Mouse (Mus musculus) monocyte, adult 2 months (primary cell): ENCODE results near the gene Plppr3.

Source experiments
- DNase-seq, 2 experiments: peaks; one replicate each; pipeline ENCODE4 v3.0.0; 2022; ENCODE audit warnings: low spot score in 2 of 2, low read depth in 1 of 2

Gene Plppr3

DNA sequence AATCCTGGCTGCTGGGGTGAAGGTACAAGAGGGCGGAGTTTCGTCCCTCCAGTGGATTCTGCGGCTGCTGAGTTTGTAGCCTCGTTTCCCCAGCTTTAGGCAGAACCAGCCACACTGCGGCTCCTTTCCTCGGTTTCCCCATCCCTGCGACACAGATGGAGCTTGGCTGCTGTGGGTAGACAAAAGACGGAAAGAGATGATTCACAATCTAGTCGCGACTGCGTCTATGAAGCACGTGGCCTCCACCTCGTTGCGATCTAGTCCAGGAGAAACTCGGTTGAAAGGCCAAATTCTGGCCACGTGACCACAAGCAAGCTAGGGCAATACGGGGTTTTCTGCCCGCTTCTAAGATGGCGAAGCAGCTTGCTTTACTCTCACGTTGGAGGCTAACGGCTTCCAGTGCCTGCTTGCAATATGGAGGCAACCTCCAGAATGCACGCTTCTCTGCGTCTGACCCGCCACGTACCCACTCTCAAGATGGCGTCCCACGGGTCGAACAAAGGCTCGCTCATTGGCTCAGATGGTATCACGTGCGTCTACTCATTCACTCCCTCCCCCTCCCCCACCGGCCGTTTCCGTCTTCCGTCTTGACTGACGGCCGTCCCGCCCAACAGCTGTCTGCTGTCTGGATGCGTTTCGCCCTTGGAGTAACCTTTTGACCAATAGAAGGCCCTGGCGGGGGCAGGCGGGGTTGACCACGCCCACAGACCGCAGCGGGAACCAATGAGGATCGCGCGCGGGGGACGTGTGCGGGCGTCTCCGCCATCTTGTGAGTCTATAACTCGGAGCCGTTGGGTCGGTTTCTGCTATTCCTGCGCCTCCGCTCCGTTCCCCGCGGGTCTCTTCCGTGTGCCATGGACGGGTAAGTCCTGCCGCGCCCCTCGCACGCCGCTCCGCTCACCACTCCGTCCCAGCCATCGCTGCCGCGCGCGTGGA lies 20.3 kb downstream of the Plppr3 start, which contains the start of gene Ptbp1:
TSS of gene Ptbp1 (plus strand) at position 568 of the 936 bp plus-strand sequence.
- peak; percentile 96 to 97 for DNase-seq

DNA sequence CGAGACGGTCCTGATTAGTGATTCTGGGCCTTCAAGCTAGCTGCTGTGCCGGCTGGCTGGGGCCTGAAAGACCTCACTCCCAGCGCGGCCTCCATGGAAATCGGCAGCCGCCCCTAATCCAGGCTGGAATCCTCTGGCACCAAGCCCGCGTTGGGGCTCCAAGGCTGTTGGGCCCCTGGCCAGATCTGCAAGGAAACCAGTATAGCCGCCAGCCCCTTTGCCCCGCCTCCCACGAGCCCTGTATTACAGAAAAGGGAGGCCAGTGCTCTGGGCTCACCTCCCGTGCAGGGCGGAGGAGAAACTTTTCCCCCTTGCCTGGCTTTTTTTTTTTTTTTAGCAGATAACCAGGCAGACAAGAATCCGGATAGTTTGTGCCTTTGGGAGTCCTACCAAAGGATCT lies 21.0 kb downstream of the Plppr3 start:
- DNase-seq, result no peak

DNA sequence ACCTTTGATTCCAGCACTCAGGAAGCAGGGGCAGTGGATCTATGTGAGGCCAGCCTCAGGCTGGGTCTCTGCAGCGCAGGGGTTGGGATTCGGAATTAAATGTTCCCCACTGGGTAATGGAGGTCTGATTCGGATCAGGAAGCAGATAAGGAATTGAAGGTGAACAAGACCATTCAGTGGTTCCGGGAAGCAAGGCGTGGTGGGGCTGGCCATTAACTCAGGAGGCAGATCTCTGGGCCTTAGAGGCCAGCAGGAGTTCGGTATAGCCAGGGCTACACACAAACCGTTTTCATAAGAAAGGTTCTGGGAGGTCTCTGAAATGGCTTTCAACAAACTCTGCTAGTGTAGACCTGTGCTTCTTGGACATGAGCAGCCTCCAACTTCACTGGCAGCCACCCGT lies 21.6 kb downstream of the Plppr3 start:
- no peak for DNase-seq

DNA sequence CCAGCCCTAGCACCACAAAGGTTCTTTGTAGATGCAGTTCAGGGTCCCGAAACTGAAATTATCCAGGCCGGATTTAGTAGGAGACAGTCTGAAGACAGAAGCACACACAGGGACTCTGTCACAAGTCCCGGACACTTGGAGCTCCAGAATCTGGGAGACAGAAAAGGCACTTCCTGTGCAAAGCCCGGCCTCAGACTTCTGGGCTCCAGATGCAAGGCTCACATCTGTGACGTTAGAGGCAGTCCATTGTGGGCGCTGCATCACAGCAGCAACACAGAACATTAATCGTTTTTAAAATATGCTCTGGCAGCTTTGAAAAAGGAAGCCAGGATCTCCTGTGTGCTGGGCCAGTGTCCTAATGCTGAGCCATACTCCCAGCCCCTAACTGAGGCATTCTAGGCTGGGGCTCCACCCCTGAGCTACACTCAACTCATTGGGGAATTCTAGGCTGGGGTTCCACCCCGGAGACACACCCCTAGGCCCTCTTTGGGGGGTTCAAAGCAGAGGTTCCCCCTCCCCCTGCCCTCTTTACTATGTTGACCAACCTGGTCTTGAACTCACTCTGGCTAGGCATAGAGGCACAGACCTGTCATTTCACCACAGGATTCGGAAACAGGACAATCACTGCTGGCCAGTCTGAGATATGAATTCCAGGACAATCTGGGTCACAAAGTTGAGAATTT lies 22.2 kb downstream of the Plppr3 start:
- no peak for DNase-seq

DNA sequence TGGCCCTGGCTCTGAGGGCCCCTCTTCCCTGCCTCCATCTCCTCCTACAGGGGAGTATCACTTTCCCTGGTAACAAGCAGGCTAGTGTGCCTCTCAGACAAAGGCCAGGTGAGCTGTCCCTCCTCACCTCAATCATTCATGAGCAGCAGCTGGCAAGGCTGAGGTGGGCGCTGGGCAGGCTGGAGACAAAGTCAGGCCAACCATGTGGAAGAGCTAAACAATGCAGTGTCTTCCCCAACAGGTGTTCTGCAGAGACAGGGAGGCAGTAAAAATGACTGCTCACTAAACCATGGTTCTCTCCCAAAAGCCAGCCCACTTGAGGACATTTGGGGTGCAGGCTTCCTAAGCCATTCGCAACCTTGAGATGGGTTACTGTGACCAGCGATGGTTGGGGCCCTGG lies 22.8 kb downstream of the Plppr3 start:
- DNase-seq, result no peak

DNA sequence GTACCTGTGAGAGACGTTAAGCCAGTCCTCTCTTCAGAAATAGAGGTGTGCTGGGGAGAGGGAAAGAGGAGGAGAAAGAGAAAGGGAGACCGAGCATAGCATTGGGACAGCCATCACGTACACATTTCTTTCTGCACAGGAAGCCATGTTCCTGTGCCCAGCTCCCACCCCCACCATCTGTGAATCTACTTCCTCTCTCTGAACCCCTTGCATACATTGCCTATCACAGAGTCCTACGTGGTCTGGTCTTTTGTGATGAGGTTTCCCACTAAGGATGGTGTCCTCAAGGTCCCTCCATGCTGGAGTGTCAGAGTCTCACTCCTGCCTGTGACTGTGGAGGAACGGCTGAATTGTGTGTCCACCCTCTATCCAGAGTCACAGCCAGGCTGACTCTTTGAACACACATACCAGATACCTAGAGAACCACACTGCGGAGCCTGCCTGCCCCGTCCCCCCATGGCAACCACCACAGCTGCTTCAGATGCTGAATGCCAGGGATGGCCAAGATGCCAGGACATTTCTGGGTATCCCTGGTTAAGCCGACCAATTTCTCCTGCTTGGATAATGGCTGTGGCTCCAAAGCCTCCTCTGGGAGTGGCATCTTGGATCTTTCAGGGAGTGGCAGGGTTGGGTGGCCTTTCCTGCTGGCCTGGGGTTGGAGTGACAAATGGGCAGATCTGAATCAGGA lies 24.3 kb downstream of the Plppr3 start:
- DNase-seq, result no peak

DNA sequence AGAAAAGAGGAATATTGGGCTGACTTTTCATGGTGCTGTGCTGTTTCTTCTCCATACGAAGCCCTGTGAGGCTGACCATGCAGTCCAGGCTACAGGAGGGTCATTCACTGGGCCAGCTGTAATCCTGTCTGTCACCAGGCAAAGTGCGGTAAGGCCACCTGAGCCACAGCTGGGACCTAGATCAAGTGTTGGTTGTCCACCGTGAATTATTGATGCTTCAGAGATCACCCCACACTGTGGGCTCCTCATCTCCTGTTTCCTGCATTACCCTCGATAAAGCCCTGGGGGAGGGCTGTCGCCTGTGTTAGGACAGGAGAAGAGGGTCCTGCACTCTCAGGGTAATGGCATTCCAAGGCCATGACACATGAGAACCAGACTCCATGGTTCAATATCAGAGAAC lies 27.9 kb downstream of the Plppr3 start:
- no peak for DNase-seq

DNA sequence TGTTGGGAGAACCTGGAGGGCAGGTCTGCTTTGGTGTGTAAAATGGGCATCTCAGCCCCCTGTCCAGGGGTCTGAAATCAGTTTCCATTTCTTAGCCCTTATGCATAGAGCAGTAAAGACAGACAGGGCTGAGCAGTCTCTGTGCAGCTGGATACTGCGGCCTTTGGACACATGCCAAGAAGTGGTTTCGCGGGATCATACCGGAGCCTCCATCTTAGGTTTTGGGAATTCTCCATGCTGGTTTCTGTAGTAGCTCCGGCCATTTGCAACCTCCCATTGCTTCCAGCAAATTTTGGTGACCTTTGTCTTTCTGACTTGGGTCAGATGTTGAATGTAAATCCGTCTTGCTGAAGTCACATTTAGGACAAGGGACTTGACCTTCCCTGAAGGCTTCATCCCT lies 31.0 kb downstream of the Plppr3 start:
- DNase-seq, result no peak

DNA sequence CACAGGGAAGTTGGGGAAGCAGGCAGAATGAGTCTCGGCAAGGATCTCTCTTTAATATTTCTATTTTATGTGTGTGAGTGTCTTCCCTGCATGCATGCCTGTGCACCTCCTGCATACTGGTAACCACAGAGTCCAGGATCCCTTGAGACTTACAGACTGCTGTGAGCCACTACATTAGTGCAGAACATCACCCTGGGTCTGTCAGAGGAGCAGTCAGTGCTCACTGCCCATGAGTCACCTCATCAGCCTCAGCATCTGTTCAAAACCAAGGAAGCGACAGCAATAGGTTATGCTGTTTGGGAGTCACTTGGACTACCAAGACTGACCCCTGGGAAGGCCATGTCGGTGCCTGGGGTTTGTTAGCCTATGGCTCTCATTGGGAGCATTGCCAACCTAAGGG lies 32.1 kb downstream of the Plppr3 start:
- no peak for DNase-seq

DNA sequence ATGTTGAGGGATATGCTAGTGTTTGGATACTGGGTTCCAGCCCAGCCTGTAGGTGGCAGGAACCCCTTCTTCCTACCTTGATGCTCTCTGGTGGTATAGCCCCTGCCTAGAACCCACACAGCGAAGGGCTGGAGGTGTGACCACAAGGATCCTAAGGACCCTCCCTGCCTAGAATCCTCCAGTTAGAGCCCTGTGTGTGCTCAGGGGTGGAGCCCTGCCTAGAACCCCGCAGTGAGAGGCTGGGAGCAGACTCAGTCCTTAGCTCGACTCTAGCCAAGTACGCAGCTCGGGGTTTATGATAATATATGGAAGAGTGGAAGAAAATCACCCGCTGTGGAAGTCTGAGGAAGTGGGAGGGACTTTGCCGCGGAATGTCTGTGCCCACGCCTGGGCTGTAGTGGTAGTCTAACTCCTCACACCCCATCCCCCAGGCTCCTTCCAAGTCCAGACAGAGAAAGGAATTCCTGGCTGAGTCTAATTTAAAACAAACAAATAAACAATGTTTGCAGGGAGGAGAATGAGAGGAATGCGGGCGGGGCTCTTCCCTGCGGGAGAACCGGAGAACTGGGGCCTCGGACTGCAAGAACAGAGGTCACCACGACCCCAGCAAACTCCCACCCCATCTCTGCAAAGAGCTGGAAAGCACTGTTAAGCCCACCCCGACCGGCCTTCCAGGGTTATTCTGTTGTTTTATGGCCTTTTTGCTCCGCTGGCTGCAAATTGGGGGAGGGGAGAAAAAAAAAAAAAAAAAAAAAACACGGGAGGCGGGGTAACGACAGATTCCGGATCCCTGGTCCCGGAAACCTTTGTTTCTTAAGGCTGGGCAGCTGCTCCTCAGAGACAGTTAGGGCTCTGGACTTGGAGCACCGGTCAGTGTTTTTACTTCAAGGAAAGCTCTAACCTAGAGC lies 33.5 kb downstream of the Plppr3 start:
- DNase-seq, result no peak

DNA sequence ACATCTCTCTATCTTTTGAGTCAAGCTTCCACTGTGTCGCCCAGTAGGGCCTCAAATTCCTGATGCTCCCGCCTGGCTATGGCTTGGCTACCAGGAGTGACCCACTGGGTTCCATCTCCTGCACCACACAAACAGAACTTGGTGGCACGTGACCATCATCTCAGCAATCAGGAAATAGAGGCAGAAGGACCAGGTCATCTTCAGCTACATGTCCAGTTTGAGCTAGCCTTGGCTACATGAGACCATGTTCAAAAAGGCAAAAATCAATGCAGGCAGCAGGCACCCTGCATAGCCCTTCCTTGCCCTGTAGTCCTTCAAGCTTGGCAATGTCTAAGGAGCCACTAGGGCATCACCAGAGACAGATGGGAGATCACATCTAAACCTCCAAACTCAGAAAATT lies 34.3 kb downstream of the Plppr3 start:
- no peak for DNase-seq

DNA sequence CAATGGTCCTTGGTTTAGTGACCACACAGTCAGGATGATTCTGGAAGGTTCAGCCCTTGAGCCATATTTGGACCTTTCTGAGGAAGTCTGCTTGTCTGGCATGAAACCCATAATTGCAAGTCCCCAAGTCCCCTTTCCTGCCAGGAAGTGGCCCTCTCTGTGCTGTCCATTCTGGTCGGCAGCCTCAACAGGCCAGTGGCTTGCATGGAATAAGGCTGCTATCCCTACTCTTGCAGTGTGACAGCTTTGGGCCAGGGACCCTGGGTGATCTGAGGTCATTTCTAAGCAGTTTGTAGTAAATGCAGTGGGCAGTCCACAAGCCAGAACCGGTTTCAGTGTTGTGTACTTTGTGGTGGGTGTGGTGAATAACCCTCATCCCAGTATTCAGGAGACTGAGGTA lies 36.3 kb downstream of the Plppr3 start:
- no peak for DNase-seq

DNA sequence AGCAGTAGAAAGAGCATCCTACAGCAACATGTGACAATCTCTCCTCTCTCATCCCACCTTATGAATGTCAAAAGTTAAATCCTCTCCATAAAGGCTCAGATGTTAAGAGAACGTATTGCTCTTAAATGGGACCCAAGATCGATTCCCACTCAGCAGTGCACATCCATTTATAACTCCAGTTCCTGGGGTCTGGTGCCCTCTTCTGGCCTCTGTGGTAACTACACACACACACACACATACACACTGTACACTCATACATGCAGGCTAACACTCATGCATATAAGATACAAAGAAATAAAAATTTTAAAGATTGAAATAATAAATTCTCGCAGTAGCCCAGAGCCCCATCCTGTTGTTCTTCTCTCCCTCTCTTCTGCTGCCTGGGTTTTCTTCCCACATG lies 37.5 kb downstream of the Plppr3 start:
- no peak for DNase-seq

DNA sequence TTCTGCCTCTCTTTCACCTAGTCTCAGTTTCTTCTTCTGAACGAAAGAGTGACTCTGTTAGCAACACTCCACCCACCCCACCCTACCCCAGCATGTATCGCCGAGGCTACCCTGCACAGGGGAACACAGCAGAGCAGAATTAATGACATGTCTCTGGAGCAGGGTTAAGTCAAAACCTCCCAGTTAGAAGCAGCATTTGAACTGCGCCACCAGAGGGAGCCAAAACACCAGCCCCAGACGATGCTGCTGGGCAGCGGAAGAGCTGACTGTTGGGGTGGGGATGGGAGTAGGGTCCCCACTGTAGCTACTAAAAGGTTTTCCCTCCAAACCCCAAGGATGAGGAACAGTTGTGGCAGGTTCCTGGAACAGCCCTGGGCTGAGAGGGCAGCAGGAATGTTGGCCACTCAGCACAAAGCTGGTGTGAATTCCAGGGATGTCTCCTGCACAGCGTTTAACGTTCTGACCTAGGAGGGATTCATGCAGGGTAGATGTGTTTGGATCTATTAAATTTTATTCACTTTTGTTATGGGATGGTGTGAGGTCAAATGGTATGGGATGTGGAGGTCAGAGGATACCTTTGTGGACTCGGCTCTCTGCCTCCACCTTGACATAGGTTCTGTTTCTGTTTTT lies 39.5 kb downstream of the Plppr3 start:
- peak in 1 of 2 experiments; percentile 54 for DNase-seq

DNA sequence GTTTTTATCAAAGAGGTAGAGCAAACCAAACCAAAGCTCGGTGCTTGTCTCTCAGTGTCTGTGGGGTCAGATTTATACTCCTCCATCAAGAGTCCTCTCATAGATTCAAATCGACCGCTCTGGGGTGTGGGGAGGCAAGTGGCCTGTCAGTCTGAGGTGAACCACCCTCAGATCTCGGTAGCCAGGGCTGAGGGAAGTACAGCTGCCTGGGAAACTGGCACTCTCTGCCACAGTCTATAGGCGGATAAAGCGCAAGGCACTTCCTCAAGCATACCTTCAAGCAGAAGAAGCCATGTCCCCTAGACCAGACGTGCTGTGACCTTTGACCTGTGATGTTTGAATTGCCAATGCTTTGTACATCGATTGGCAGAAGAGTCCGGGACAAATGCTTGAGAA lies 41.6 kb downstream of the Plppr3 start:
- no peak for DNase-seq

DNA sequence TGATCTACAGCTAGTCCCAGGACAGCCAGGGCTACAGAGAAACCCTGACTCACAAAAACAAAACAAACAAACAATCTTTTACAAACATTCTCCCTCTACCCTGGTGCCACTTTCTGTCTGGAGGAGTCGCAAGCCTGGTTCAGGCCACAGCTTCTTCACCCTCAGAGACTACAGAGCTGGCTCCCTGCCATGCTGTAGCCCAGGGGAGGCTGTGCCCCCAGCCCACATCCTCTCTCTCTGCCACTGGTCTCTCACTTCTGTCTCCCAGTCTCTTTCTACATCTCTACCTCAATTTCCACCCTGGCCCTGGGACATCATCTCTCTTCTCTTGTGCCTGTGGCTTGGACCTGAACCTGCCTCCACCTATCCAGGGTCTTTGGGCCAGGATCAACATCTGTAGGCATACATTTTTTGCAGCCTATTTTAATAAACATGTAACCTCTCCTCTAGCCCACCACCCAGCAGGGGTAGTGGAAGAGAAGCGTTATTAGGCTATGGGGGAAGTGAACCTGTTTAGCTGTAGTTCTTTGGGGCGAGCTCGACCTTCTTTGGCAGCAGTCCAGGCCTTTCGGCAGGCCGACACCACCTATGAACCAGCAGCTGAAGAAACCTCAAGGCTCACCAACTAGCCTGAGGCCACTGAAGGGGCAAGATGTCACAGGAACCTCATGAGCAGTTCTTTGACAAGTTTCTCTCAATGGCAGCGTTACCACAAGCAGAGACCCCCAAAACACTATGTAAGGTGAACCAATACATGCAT lies 42.2 kb downstream of the Plppr3 start:
- DNase-seq, result no peak

DNA sequence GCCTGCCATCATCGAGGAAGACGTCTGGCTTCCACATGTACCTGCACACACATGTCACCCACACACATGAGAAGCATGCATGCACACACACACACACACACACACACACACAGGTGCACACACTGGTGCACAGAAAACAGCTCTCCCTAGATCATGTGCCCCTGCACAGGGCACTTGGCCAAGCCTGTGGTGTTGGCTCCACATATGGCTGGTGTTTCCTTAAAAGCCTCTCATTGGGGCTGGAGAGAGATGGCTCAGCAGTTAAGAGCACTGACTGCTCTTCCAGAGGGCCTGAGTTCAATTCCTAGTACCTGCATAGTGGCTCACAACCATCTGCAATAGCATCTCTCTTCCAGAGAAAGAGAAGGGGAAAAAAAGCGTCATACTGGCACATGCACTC lies 42.9 kb downstream of the Plppr3 start:
- DNase-seq, result no peak

DNA sequence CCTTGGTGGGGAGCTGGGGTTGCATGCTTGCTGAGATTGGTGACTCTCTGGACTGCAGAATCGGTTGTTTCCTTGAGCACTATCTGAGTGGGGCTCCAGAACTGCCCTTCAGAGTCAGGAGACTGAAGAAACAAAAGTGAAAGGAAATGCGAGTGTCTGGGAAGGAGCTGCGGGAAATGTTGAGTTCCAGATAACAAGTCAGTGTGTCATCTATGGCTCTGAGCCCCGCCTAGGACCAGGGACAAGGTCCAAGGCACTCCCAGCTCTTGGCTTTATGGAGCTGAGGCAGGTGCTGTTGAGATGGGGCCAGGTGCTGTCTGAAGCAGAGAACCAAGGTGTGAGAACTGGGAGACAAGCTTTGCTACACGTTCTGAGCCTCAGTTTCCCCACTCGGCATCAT lies 50.0 kb downstream of the Plppr3 start:
- no peak for DNase-seq

DNA sequence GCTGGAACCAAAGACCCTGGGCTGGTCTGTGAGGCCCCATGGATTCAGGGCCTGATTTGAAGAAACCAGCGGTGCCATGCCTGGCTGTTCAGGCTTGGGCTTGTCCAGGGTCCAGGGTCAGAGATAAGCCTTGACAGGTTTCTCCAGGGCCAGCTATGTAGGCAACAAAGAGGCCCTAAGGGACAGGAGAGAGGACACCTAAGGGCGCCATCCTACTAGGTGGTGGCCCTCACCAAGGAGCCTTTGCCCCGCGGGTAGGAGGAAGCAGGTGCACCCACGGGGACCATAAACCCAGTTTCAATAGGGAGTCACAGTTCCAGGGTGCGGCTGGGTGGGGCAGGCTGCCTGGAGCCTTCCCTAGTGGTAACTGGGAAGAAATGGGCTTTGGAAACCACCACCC lies 51.4 kb downstream of the Plppr3 start:
- no peak for DNase-seq

DNA sequence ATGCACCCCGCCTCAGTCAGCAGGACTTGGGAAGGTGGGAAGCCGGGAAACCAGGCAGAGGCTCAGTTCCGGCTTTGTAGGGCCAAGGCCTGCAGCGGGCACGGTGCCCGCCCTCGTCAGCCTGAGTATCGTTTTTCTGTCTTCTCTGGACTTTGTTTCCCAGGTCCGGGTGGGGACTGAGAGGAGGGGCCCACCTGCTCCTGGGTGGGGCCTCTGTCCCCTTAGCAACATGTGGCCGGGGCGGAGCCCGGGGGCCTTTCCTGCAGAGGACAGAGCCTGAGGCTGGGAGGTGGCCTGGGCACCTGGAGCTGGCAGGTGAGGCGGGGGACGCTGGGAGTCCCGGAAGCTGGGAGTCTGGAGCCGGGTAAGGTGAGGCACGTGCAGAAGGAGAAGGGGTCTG lies 52.1 kb downstream of the Plppr3 start:
- DNase-seq, result no peak
